Mouse (Mus musculus) lung, postnatal 10 days (tissue): Measurements from ENCODE around the gene Rfx7.
A peak's percentile ranks its signal among the peaks of the same experiment; 100 is the strongest.

Experiments
- DNase-seq: peaks from one replicate; pipeline ENCODE4 v3.0.0; 2021

Rfx7 gene

DNA sequence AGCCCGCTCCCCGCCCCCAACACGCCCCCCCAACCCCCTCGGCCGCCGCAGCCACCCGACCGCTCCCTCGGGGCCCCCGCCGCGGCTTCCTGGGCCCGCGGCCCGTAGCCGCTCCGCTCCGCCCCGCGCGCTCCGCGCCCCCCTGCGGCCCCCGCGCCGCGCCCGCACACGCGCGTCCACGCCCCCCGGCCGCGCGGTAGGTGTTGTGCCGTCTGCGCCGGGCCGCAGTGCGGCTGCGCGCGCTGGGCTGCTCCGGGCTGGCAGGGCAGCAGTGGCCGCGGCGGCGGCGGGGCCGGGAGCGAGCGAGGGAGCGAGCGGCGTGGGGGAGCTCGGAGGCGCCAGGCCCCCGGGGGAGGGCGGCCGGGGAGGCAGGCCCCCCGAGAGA is at the start of gene Rfx7:
Rfx7 (plus strand) TSS at position 245 of the 385 bp plus-strand sequence.
- DNase-seq, result peak; percentile 81

DNA sequence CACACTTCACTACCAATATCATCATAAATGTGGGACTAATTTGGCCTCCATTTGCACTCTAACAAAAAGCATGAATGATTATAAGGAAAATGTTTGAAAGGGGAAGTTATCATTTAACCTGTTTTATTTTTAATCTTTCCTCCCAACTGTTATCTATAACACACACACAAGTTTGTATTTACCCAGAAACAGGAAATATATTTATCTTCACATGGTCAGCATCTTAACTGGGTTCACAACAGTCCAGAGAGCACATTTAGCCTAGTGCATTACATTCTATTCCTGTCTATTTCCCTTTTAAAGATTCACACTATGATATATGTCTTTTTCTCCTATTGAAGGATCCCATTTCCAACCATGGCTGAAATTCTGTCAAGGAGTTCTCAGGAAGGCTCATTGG is 43.5 kb upstream of the Rfx7 start:
- no peak for DNase-seq

DNA sequence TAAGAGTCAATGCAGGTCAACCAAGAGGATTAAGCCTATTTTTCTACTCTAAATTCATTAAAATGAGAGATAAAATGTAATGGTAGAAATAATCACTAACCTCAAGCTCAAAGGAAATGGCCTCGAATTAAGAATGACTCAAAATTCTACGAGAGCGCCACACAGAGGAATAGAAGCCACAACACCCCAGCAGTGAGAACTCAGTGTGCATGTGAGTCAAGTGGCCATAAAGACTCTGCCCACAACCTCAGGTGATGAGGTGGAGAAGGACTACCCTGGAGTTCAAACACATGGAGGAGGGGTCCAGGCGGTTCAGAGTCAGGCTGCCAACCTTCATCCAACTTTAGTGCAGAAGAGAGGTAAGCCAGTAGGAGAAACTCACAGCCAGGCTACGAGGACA is 42.9 kb upstream of the Rfx7 start:
- no peak for DNase-seq

DNA sequence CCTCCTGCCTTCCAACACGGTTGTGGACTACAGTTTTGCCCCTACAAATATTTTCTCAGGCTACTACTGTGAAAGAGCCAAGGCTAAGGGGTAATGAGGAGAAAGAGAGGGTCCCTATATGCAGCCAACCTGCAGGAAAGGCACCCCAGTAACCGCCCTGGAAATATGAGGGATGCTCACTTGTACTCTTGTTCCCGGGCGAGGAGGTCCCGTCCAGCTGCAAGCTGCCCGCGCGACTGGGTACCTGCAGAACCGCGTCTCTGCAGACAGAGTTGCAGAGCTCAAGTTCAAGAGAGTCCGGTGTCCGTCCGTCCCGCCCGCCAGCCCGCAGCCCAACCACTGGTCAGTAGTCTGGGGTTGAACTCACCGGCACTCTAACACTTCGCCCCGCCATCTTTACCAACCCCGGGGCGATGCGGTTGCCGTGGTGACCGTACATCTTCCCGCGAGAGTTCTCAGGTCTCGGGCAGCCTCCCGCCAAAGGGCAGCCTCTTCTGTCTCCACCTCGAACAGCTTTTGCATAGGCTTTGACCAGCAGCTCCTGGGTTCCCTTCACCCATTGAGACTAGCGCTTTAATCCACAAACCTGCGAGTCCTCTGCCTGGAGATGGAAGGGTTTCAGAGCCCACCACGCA is 40.4 kb upstream of the Rfx7 start:
- peak; percentile 96 for DNase-seq

DNA sequence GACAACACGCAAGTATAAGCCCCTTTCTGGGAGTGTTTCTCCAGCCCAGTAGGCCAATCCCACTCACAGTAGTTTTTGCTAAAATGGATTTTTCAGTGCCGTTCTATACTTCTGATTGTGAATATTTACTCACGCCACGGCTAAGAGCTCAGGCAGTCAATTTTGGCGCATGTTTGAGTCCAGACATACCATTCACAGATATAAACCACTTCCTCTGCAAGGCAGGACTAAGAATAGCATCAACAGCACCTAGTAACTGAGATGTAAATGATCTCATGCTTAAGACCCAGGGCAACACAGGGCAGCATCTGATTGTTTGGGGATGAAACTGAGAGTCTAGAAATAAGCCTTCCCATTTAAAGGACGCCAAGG is 39.9 kb upstream of the Rfx7 start, which contains the start of gene Tex9:
Tex9 (minus strand) TSS at position 19 of the 372 bp plus-strand sequence.
- no peak for DNase-seq

DNA sequence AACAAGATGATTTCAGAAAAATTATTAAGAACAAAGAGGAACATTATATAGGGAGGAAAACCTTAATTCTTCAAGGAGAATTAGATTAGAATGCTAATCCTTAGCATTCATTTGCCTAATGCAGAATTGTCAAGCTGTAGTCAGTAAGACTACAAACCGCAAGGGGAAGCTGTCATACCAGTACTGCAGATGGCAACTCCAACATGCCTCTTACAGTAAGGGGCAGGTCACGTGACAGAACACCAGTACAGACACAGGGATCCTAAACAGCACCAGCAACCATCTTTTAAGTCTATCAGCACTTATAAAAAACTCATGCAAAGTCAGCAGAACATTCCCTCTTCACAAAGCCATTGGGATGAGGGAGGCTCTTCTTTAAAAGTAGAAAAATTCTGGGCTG is 38.6 kb upstream of the Rfx7 start:
- no peak for DNase-seq

DNA sequence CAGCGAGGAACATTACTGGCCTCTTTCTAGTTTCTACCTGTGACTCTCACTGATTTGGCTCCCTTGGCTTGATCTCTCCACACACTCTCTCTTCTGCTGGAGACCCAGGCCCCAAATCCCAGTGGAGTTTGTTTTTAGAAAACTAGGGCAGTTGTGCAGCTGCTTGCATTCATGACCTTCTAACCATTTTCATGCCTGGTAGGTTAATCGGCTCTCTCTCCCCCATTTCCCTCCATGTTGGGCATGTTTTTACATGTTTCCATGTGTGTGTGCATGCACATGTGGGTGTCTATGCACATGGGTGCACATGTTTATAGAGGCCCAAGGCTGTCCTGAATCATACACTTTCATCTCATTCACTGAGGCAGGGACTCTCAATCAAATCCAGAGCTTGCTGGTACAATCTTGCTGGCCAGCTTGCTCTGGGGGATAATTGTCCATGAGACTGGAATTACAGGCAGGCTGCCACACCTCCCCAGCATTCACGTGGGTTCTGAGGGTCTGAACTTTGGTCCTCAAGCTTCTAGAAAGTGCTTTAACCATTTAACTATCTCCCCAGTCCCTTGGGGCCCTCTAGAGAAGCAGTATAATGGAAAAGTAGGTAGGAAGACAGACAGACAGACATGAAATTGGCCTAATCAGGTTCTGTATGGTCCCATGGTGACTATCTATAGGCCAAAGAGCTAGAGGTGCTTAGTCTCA is 37.9 kb upstream of the Rfx7 start:
- DNase-seq, result no peak

DNA sequence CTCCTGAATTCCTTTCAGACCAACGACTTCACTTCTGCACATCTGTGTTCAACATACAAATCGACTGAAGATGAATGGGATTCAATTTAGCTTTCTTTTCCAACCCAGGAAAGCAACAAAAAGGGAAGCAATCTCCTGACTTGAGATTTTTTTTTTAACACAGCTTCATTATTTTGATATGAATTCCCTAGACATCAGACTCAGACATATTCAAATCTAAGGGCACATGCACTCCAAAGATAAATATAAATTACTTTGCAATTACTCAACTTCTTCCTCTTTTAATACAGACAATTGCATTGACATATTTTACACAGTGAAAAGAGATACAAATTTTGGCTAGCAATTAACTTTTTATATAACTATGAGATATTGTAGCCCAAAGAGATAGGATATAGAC is 35.3 kb upstream of the Rfx7 start:
- DNase-seq, result no peak

DNA sequence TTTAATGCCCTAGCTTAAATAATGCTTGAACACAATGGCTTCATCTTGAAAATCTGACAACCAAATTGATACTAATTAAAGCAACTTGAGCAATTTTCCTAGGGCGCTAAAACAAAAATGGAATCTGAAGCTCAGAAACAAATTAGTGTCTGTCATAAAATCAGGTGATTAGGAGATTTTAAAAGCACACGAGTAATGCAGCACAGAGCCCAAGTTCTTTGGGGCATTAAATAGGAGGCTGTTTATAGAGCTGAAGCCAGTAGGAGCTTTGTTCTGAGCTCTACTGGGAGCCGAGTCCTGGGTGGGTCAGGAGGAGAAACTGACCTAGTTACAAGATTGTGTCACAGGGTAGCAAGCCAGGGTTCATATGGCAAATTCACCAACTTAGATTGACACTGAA is 34.9 kb upstream of the Rfx7 start:
- no peak for DNase-seq

DNA sequence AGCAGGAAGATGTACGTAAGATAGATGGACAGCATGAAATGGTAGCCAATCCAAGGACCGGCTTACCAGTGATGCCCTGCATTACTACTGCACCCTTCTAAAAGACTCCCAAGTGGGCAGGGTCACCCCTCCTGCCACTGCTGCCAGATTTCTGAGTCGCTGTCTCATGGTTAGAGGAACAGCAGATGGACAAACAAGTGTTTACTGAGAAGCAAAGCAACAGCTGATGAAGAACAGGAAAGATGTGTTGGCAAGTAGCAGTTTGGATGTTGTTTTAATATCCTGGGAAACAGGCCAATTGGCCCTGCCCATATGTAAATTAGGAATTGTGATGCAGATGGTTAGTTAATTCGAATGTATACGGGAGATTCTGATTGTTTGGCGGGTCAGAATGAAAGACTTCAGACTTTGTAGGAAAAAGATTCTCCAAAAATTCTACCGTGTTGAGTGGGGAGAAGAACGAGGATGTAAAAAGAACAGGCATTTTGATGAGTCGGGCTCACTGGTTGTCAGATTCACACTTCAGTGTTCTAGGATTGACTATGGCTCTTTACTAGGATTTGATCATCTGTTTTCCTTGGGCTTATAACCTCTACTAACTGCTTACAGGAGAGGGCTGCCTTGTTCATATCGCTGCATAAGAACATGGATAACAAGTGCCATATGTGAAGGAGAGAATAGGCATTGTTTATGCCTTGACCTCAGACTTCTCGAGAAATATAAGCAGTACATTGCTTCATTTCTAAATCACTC is 19.6 kb upstream of the Rfx7 start:
- DNase-seq, result no peak

DNA sequence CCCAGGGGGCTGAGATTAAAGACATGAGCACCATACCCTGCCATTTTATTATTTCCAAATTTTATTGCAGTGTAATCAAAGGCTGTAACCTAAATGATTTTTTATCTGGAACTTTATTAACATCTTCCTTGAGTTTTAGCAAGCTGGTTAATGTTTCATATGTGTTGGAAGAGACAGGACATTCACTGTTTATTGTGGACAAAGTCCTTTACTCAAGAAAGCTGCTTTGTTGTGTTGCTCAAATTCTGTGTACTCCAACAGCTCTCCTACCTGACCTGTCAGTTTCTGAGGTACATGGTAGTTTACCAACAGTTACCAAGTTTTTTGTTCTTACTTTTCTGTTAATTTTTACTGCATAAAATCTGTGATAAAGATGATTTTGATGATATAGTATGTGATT is 16.7 kb upstream of the Rfx7 start:
- no peak for DNase-seq

DNA sequence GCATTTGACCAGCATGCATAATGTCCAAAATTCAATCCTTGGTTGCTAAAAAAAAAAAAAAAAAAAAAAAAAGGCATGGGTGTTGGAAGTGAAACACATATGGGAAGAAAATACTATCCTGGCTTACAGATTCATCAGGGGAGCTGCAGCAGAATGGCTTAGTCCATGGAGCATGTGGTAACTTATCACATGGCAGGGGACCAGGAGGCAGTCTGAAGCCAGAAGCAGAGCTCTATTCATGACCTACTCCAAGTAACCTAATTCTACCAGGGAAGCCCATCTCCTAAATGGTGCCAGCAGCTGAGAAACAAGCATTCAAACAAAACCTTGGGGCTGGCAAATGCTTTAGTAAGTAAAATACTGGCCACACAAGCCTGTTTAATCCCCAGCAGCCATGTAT is 12.8 kb upstream of the Rfx7 start:
- DNase-seq, result no peak

DNA sequence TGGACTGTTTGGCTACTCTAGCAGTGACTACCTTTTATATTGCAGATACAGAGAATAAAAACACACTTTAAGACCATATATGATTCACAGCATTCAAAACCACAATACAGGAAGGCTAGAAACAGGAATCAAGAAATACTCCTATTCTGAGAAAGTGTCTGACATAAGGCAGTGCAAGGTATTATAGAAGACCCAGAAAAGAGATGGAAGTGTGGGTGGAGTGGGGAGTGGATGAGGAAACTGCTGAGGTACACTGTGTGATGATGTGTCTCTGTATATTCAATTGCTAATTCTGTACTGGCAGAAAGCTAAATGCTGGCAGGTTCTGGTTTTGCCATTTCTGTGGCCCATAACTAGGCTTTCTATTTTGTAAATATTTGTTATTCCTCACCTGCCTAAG is 11.2 kb upstream of the Rfx7 start:
- DNase-seq, result no peak

DNA sequence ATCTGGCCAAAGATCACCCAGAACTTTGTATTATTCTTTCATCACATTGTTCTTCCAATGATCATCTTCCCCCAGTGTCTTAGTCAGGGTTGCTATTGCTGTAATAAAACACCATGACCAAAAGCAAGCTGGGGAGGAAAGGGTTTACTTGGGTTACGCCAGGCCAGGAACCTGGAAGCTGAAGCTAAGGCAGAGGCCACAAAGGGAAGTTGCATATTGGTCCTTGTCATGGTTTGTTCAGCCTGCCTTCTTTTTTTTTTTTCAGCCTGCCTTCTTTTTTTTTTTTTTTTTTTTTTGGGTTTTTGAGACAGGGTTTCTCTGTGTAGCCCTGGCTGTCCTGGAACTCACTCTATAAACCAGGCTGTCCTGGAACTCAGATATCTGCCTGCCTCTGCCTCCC is 5.9 kb upstream of the Rfx7 start:
- no peak for DNase-seq

DNA sequence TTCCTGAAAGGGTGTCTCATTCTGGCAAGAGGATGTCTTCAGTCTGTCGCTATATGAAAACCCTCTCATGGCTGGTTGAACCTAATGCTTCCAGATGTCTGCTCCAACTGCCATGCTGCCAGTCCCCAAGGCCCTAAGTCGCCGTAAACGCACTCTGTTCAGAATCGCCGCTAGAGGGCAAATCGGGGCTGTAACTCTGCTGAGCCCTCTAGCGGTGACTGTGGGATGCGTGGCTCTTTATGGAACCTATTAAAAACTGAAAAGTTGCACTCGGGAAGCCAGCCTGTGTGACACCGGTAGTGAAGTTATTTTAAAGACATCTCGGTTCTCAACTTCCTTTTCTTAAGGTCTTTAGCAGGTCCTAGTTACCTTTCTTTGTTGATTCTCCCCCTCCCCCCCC is 1.8 kb upstream of the Rfx7 start:
- peak; percentile 92 for DNase-seq

DNA sequence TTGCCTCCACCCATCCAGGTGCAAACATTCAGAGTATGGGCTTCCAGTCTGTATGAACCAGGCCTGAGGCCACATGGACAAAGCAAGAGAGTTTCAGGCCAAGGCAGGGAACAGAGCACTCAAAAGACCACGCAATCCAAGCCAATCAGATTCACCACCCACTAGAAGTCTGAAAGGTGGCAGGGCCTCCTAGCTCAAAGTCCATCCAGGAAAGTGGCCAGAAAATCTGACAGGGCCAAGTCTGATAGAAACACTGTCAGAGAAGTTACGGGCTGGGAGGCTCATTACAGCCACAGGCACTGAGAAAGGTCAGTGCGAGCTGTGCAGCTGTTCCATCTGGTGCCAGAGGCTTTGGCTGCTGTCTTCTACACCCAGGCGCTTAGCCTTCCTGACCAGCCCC is 1.2 kb upstream of the Rfx7 start:
- peak; percentile 29 for DNase-seq

DNA sequence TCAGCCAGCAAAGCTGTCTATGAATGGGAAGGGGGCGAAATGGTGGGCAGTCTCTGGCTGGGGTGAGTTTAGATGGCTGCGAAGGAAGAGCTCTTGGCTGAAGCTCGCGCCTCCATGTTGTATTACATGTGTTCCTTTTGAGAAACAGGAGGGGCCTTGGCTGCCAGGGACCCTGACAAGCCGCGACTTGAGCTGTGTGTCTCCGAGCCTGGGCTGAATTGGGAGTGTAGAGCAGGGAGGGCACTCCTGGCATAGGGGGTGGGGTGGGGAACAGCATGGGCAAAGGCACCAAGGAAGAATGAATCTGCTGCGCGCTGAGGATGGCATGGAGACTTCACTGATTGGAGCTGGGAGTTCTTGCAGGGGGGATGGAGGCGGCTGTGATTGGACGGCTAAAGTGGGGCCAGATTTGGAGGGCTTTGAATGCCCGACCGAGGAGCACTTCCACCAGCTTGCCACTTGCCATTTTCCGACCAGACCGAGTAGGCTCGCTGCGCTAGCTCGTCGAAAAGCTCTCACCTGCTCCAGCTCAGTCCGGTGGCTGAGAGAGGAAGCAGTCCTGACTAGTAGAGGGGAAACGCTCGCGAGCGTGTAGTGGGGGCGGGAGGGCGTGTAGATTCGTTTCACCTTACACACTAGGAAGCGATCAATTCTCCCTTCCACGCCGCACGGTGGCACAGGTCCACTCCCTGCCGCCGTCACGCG is 597 bp upstream of the Rfx7 start:
- DNase-seq, result peak; percentile 84

DNA sequence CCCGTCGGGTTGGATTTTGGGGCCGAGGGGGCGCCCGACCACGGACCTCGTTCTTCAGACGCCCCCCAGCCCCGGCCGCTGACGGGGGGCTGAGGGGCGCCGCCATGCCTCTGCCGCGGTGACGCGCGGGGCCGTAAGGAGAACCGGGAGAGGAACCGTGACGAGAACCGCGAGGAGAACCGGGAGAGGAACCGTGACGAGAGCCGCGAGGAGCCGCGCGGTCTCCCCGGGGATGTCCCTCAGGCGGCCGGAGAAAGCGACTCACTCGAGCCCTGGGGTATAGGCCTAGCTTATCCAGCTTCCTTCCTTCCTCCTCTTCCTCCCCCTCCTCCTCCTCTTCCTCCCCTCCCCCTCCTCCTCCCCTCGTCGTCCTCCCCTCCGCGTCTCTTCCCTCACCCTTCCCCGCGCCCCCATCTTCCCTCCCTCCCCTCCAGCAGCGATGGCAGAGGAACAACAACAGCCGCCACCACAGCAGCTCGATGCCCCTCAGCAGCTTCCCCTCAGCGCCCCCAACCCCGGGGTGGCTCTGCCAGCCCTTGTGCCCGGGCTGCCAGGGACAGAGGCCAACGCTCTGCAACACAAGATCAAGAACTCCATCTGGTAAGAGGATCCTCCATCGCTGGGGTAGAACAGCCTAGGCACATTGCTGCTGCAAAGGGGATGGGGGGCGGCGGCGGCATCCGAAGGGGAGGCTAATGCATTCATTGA is 495 bp downstream of the Rfx7 start:
- peak; percentile 62 for DNase-seq

DNA sequence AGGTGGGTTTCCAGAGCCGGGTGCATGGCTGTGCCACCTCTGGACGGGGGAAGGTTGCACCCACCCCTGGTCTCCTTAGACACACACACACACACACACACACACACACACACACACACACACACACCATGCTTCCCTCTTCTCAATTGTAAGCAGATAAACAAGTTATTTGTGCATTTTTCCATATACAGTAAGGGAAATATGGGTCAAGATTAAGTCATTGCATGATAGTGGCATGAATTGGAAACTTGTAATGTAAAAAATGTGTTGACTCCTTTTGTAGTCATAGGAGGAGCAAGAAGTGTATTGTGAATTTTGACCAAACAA is 1.0 kb downstream of the Rfx7 start:
- no peak for DNase-seq

DNA sequence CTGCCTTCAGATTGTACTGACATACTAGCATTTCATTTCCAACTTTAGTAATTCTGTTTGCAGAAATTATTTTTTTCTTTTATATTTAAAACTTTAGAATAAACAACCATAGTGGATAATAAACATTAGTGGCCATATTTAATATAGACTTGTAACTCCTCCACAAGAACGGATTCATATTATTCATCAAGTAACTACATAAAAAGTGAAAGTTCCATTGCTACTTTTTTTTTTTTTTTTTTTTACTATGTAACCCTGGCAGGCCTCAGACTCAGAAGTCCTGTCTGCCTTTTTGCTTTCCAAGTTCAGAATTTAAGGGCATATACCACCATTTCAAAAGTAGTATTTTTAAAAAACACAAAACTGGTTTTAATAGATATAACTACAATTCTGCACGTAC is 2.9 kb downstream of the Rfx7 start:
- DNase-seq, result no peak

DNA sequence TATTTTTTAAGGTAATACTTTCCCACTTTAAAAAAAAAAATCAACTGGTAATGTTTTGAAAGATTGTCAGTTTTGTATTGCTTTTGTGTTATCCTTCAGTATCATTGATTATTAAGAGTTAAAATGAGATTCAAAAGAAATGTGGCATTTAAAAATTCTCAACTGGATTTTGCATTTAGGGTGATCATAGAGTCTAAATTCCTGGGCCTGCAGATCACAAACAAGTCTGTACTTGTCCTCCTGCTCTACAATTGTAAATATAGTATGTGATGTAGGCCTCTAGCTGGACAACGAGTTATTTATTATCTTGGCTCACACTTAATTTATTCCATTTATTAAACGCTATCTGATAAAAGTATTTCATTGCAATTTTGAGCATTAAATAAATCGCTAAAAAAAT is 3.4 kb downstream of the Rfx7 start:
- DNase-seq, result no peak

DNA sequence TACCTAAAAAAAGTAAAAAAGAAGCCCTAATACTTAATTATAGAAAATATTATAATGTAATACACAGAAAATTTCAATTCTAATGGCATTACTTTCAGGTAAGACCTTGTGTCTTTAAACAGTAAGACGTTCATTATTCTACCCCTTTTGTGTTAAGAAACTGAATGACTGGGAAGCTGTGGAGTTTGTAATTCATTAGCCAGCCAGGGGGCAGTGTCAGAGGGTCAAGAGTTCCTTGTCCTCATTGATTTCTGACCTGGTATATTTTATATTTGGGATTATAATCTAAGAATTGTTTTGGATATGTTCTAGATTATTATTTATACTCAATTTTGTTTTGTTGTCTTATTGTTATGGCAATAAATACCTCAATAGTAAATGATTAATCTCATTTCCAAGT is 5.0 kb downstream of the Rfx7 start:
- DNase-seq, result no peak

DNA sequence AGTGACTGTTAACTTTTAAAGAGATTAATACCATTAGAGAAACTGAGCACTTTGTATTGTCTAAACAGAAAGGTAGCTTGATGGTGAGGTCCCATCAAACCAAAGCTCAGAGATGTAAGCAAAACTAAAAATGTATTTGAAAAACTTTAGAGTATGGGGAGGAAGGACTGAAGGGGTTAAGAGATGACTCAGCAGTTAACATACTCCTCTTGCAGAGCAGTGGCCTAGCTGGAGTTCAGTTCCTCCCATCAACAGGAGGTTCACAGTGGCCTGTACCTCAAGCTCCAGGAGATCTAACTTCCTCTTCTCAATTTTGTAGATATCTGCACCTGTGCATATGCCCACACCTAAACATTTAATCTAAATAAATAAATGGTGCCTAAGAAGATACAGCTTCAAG is 11.6 kb downstream of the Rfx7 start:
- no peak for DNase-seq
